Mouse (Mus musculus) retina, postnatal 1 day (tissue): ENCODE results near the gene Ublcp1.
A peak's percentile ranks its signal among the peaks of the same experiment; 100 is the strongest.

Experiments
- DNase-seq: peaks from one replicate; pipeline ENCODE4 v3.0.0-alpha.2; 2012

Gene Ublcp1

GRCm38 (mm10) chr11:44470432-44471336, at the start of gene Ublcp1:
TSS of gene Ublcp1 (minus strand) at chr11:44470498.
- DNase-seq: peak; percentile 96

GRCm38 (mm10) chr11:44519096-44519949, 49.0 kb upstream of the Ublcp1 start:
- DNase-seq: peak; percentile 61

DNA sequence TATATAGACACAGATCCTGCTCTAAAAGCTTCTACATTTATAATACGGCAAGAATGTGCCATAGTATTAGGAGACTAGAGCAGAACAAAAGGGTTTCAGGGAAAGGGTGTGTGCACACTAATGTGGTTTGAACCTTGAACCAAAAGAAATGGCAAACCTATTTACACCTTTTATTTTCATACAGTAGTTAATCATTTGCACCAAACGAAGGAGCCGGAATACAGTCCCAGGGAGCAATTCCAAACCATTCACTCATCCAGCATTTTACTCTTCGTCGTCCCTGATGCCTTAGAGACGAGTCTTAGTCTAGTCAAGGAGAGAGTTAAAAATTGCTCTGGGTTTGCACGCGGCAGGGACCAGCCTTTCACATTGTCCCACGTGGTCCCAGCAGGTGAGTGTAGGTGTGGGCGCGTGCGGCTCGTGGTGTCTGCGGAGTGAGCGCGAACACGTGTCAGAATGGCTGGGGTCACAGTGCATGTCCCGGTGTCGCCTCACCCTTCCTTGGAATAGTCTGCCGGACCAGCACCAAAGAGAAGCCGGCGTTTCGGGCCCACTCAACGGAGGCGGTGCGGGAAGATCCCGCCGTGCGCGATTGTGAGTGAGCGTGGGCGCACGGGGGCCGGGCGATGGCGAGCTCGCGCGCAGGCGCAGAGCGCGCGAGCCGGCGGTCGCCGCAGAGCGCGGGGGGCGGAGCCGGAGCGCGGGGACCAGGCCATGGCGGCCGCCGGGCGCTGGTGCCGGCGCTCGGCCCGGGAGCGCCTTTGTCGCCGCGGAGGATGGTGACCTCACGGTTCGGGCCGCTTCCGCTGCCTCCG, 48.2 kb upstream of the Ublcp1 start, which contains the start of gene Rnf145:
Rnf145 (plus strand) TSS at position 684 of the 815 bp plus-strand sequence.
- DNase-seq: peak; percentile 80

DNA sequence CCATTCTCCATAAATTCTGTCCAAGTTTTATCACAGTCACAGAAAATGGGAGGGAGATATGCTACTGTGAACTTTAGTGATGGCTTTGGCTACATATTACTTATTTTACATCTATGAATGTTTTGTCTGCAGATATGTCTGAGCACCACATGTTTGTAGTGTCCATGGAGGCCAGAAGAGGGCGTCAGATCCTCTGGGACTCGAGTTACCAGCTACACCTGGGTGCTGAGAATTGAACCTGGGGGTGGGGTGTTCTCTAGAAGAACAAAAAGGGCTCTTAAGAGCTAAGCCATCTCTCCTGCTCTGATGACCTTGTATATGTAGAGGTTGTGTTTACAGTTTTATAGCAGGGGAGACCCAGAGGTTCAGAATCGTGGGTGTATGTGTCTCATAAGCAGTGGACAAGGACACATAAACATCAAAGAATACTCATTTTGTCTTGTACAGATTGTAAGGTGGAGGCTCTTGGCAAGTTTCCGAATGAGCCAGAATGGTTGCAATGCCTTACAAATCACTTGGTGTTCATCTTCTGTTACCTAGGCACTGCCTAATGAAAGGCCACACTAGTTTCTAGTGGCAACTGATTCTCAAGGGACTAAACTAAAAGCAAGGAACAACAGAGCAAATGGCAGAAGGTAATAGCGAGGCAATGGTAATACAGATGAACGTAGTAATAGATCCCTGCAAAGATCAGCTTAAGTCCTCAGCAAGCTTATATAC, 47.4 kb upstream of the Ublcp1 start:
- peak; percentile 4 for DNase-seq

- no peak for DNase-seq
Measured at GRCm38 (mm10) chr11:44516362-44516761, 46.1 kb upstream of the Ublcp1 start.

- DNase-seq: peak; percentile 12
Measured at GRCm38 (mm10) chr11:44514666-44515065, 44.4 kb upstream of the Ublcp1 start.

- no peak for DNase-seq
Measured at GRCm38 (mm10) chr11:44513026-44513422, 42.7 kb upstream of the Ublcp1 start.

GRCm38 (mm10) chr11:44512044-44513025, 42.0 kb upstream of the Ublcp1 start:
- DNase-seq: peak; percentile 5

- DNase-seq: no peak
Measured at GRCm38 (mm10) chr11:44510371-44510770, 40.1 kb upstream of the Ublcp1 start.

DNA sequence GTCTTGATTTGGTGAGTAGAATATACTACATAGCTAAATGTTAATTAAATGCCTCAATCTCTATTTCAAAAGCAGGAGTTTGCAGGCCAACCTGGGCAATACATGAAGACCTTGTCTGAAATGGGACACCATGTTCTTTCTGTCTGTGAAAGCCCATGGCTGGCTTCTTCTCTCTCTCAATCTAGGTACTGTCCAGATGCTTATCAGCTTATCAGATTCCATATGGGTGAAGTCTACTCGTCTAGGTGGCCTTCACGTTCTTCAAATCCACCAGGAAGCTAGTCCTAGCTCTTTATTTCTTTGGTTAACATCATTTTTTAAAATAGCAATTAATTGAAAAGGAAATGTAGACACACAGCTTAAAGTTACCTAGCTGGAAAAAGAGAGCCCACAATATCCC, 39.6 kb upstream of the Ublcp1 start:
- DNase-seq: no peak

DNA sequence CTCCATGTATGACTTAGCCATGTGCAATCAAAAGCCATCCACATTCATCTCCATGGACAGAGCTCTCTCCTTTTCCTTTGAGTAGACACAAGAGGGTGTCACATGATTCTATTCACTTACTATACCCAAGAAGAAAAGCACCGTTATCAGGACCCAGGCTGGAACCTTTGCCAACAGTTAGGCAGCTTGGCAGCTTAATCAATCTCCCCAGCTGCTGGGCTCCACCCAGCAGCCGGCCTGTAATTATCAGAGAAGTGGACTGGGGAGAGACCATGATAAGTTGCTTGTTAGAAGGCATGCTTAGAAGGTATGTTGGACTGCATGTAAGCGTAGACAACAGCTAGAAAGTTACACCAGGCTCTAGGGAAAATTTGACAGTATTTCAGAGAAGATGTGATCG, 38.6 kb upstream of the Ublcp1 start:
- DNase-seq: no peak

DNA sequence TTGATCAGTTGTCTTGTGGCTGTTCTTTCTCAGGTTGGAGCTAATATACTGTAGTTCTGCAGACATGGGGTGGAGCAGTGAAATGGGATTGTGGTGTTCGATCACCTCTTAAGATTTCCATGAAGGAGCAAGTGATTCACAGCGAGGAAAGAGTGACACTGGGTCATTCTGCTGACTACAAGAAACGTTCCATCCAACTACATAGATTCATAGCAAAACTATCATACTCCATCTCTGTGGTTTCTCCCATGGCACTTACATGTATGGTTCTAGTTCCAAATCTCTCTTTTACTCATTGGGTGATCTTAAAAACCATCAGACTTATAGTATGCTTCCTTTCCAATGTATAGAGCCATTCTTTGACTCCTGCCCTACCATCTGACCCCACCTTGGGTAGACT, 34.5 kb upstream of the Ublcp1 start:
- no peak for DNase-seq

DNA sequence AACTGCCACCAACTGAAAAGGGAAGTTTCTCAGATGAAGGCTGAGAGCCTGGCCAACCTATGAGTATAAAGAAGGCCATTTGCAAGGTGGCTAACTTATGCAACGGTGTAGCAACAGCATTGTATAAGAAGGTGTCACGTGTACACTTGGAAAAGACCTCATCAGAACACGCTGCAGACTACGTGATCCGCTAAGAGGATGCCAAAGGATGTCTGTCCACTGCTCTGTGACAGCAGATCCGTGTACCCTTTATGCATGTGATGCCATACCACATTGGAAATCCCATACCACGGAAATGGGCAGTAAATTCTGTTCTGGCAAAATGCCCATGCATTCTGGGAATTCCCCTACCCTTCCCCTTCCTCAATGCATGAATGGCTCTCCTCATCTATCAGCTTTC, 33.8 kb upstream of the Ublcp1 start:
- DNase-seq: no peak

GRCm38 (mm10) chr11:44502931-44503330, 32.6 kb upstream of the Ublcp1 start:
- no peak for DNase-seq

- no peak for DNase-seq
Measured at GRCm38 (mm10) chr11:44501477-44501876, 31.2 kb upstream of the Ublcp1 start.

GRCm38 (mm10) chr11:44500966-44501365, 30.7 kb upstream of the Ublcp1 start:
- no peak for DNase-seq

DNA sequence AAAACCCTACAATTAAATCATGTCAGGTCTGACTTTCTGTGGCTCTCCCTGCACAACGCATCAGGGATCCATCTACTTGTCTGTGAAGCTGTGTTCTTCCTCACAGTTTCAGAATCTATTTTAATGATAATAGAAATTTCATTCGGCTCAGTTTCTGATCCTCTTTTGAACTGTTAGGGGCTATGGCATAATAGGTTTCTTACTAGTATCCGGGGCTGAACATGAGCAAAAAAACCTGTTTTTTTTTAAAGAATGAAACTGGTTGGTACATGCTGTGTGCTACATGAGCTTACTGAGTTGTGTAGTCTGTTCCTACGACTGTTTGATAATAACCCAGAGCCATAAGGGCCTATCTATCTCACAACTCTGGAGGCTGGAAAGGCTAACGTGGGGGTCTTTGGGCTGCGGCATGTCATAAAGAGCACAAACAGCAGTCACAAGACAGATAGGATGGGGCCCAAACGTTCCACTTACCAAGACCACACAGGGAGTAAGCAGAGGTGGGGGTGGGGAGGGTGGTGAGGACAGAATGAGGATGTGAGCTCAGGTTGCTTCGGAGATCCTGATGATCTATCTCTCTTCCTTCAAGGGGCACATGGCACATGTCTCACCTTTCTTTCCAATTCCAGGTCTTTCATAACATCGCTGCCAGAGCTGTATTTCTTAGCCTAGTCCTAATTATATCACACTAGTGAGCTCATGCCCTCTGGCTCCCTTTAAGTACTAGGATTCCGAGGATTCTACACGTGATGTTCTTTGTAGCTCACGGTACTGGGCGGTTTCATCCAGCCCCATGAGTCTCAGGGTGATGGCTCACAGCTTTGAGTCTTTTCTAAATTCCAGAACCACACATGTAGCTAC, 28.3 kb upstream of the Ublcp1 start:
- no peak for DNase-seq

- DNase-seq: no peak
Measured at GRCm38 (mm10) chr11:44496217-44496616, 25.9 kb upstream of the Ublcp1 start.

DNA sequence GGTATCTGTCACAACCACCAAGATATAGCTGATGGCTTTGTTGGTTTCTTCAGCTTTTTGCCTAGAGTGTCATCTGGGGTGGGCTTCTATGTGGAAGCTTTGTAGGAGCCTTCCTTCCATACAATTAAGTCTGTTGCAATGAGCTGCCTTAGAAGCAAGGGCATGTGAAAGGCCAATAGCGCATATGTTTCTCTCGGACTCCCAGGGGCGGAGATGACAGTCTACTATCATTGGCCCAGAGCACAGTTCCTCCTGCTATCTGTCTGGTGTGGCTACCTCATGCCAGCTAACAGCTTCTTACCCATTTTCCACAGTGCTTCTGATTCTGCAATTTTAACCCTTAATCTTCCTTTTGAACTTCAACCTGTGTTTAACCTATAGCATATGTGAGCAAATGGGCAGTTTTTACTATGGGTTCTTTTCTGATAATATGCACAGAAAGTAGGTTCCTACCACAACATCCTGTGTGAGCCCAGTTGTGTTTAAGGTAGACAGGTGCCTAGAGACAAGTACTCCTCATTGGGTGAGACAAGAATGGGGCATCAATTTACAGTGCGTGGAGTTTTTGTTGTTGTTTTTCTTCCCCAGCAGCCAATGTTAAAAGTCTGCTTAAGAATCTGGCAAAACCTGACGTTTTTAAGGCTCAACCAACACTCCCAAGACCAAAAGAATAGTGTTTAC, 24.5 kb upstream of the Ublcp1 start:
- DNase-seq: no peak
